Mouse (Mus musculus): ENCODE data around the gene Has3. TPM values are rescaled to one million over a fixed set of nuclear protein-coding genes. Genes with fewer than 3 reads are reported as not detected.

Gene Has3
- 0.25 and 0.26 TPM in 2 replicates for polyA plus RNA-seq (2016; fragmentation: Nextera tagmentation; extraction: Ambion mirVana)

- H3K27ac ChIP-seq, result peak within 1 kb of the TSS; percentile 80
- H3K9me3 ChIP-seq, result no peaks in the 10 kb centered on the region
- DNase-seq (ENCODE audit: extremely low spot score, low spot score), result no peak
- peak within 1 kb of the TSS; percentile 73 for H3K4me3 ChIP-seq
- under 1% methylated on average over 18 of the region's 18 CpGs for WGBS
- H3K27me3 ChIP-seq (ENCODE audit: poor library complexity, severe bottlenecking), result peaks cover 79% of the 10 kb centered on the region
- H3K4me1 ChIP-seq, result peaks cover 41% of the 10 kb centered on the region
- peaks cover 13% of the 10 kb centered on the region for H3K36me3 ChIP-seq (replicated peaks)
Measured at GRCm38 (mm10) chr8:106870051-106870450, at the start of gene Has3. TSS of gene Has3 (plus strand) at chr8:106870242.

DNA sequence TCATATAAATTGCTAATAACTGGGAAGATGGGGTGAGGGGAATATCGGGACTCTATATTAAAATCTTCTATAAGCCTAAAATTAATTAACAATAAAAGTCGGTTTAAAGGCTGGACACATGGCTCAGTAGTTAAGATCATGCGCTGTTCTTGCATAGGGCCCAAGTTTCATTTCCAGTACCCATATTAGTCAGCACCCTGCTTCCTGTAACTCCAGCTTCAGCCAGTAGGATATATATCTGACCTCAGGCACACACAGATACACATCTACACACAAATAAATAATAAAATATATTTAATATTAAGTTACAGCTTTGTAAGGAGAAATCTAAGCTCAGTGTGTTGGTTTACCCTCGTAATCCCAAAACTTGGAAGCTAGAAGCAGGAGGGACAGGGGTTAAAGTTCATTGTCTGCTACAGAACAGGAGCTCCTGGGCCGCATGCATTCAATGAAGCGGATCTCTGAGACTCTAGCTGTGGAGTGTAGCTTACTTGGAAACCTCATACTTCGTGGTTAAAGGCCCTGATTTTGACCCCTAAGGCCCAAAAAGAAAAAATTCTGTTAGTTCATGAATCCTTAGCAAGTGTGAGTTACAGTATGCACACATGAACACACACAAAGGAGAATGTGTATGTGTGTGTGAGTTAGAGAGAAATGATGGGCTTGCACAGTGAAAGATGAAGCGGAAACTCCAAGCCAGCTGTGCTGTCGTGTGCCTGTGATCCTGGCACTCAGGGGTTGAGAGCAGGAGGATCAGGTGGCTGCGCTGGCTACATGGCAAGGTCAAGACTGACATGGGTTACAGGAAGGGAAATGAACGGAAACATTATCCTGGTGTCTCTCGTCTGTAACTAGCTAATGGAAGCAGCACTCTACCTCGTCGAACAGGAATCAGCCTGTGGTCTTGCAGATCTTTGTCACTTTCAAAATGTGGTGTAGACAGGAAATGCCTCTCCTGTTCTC, 49.2 kb upstream of the Has3 start:
- no peak for DNase-seq (ENCODE audit: extremely low spot score, low spot score)
- no peaks in the 10 kb centered on the region for H3K27me3 ChIP-seq (ENCODE audit: poor library complexity, severe bottlenecking)
- peaks cover 17% of the 10 kb centered on the region for H3K36me3 ChIP-seq (replicated peaks)
- WGBS, result 87% methylated on average over 14 of the region's 14 CpGs
- no peak overlapping the region for H3K27ac ChIP-seq
- no peak overlapping the region for H3K4me3 ChIP-seq
- H3K4me1 ChIP-seq, result peaks cover 17% of the 10 kb centered on the region
- H3K9me3 ChIP-seq, result no peaks in the 10 kb centered on the region

- no peaks in the 10 kb centered on the region for H3K9me3 ChIP-seq
- H3K27ac ChIP-seq, result no peak overlapping the region
- no peak overlapping the region for H3K4me3 ChIP-seq
- no peak for DNase-seq (ENCODE audit: extremely low spot score, low spot score)
- peaks cover 5% of the 10 kb centered on the region; the same call in 1 of the 2 replicates for H3K36me3 ChIP-seq (replicated peaks)
- no peaks in the 10 kb centered on the region for H3K27me3 ChIP-seq (ENCODE audit: poor library complexity, severe bottlenecking)
- WGBS, result 87% methylated on average over 6 of the region's 6 CpGs
- no peaks in the 10 kb centered on the region for H3K4me1 ChIP-seq
Measured at GRCm38 (mm10) chr8:106828921-106829320, 41.1 kb upstream of the Has3 start.

- H3K27ac ChIP-seq, result no peak overlapping the region
- no peaks in the 10 kb centered on the region for H3K9me3 ChIP-seq
- no peaks in the 10 kb centered on the region for H3K27me3 ChIP-seq (ENCODE audit: poor library complexity, severe bottlenecking)
- DNase-seq (ENCODE audit: extremely low spot score, low spot score), result no peak
- H3K4me1 ChIP-seq, result no peaks in the 10 kb centered on the region
- peaks cover 5% of the 10 kb centered on the region; the same call in 1 of the 2 replicates for H3K36me3 ChIP-seq (replicated peaks)
- WGBS, result 92% methylated on average over 5 of the region's 5 CpGs
- no peak overlapping the region for H3K4me3 ChIP-seq
Measured at GRCm38 (mm10) chr8:106829526-106830045, 40.5 kb upstream of the Has3 start.

GRCm38 (mm10) chr8:106834899-106835298, 35.1 kb upstream of the Has3 start:
- no peak for DNase-seq (ENCODE audit: extremely low spot score, low spot score)
- Histone ChIP-seq H3K9me3 (no peaks in the 10 kb centered on the region), H3K27ac (no peak overlapping the region), H3K27me3 (ENCODE audit: poor library complexity, severe bottlenecking) (no peaks in the 10 kb centered on the region), H3K36me3 (replicated peaks) (peaks cover 5% of the 10 kb centered on the region; the same call in 1 of the 2 replicates), H3K4me3 (no peak overlapping the region), H3K4me1 (peaks cover 12% of the 10 kb centered on the region)
- WGBS, result 94% methylated on average over 1 of the region's 1 CpGs

GRCm38 (mm10) chr8:106836525-106836924, 33.5 kb upstream of the Has3 start:
- H3K27me3 ChIP-seq (ENCODE audit: poor library complexity, severe bottlenecking), result no peaks in the 10 kb centered on the region
- H3K27ac ChIP-seq, result no peak overlapping the region
- peaks cover 5% of the 10 kb centered on the region; the same call in 1 of the 2 replicates for H3K36me3 ChIP-seq (replicated peaks)
- WGBS, result 88% methylated on average over 6 of the region's 6 CpGs
- H3K4me1 ChIP-seq, result peaks cover 16% of the 10 kb centered on the region
- H3K9me3 ChIP-seq, result no peaks in the 10 kb centered on the region
- no peak overlapping the region for H3K4me3 ChIP-seq
- DNase-seq (ENCODE audit: extremely low spot score, low spot score), result no peak

DNA sequence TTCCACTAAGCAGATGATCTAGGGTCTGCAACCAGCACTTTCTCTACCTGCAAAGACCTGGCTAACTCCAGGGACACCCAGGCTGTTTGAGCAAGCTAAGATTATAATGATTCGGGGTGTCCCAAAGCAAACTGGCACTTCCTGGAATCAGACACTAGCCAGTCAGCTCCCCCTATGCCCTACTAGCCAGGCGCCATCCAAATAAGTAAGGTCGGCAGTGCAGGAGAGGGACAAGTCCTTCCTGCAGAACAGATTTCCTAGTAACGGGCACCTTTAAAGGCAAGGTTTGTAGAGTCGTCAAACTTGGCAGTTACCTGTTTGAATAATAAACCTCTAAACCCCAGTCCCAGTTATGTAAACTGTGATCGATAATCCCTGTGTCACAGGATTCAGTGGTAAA, 31.2 kb upstream of the Has3 start:
- 80% methylated on average over 6 of the region's 6 CpGs for WGBS
- H3K27me3 ChIP-seq (ENCODE audit: poor library complexity, severe bottlenecking), result no peaks in the 10 kb centered on the region
- H3K4me1 ChIP-seq, result peaks cover 16% of the 10 kb centered on the region
- DNase-seq (ENCODE audit: extremely low spot score, low spot score), result no peak
- H3K4me3 ChIP-seq, result no peak overlapping the region
- peaks cover 4% of the 10 kb centered on the region for H3K36me3 ChIP-seq (replicated peaks)
- no peaks in the 10 kb centered on the region for H3K9me3 ChIP-seq
- no peak overlapping the region for H3K27ac ChIP-seq

- peaks cover 6% of the 10 kb centered on the region for H3K36me3 ChIP-seq (replicated peaks)
- DNase-seq (ENCODE audit: extremely low spot score, low spot score), result no peak
- no peaks in the 10 kb centered on the region for H3K9me3 ChIP-seq
- H3K27me3 ChIP-seq (ENCODE audit: poor library complexity, severe bottlenecking), result no peaks in the 10 kb centered on the region
- peaks cover 16% of the 10 kb centered on the region for H3K4me1 ChIP-seq
- H3K4me3 ChIP-seq, result no peak overlapping the region
- H3K27ac ChIP-seq, result peak overlapping the region; percentile 66
- WGBS, result 42% methylated on average over 11 of the region's 11 CpGs
Measured at GRCm38 (mm10) chr8:106839209-106840001, 30.6 kb upstream of the Has3 start.

DNA sequence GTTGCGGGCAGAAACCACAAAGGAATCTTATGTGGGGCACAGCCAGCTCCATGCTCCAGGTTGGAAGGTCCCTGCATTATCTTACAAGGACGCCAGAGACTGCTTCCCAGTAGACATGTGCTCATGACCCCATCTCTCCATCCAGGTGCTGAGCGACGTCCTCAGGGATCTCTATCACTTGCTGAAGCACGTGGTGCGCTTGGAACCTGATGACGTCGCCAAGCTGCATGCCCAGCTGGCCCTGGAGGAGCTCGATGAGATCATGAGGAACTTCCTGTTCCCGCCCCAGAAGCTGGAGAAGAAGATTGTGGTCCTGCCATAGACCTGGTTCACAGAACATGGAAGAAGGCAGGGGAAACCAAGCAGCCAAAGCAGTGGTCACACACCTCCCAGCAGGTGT, 20.0 kb upstream of the Has3 start:
- H3K27me3 ChIP-seq (ENCODE audit: poor library complexity, severe bottlenecking), result no peaks in the 10 kb centered on the region
- no peak overlapping the region for H3K4me3 ChIP-seq
- no peak overlapping the region for H3K27ac ChIP-seq
- peaks cover 20% of the 10 kb centered on the region for H3K36me3 ChIP-seq (replicated peaks)
- H3K9me3 ChIP-seq, result no peaks in the 10 kb centered on the region
- H3K4me1 ChIP-seq, result peaks cover 17% of the 10 kb centered on the region
- WGBS, result 91% methylated on average over 10 of the region's 10 CpGs
- no peak for DNase-seq (ENCODE audit: extremely low spot score, low spot score)

DNA sequence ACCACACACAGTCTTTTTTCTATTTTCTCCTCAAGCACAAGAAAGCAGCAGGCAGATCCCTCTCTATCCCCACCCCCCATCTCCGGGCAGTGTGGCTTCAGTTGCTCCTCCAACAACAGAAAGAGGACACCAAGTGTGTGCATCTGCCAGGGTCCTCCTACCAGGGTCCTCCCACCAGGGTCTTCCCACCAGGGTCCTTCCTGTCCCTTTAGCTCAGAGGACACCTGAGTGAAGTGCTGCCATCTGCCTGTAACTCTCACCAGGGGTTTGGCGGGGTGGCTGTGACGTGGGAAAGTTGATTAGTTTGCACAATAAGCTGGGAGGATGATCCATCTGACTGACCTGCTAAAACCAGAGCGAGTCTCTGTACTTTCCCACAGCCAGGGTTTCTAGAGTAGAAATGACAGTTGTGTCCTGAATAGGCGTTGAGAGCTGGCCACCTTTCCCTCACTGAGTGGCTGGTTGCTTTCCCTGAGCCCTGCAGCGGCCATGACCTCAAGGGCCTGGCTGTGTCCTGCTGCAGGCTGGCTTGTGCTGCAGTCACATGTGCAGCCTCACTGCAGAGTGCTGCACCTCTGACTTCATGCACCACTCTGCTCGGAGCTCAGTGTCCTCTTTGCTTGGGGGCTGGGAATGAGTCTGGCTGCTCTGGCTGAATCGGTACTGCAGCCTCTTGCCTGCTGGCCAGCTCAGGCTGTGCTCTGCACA, 15.4 kb upstream of the Has3 start:
- Histone ChIP-seq H3K36me3 (replicated peaks) (peaks cover 20% of the 10 kb centered on the region), H3K27ac (no peak overlapping the region), H3K4me3 (no peak overlapping the region), H3K27me3 (ENCODE audit: poor library complexity, severe bottlenecking) (no peaks in the 10 kb centered on the region), H3K9me3 (no peaks in the 10 kb centered on the region), H3K4me1 (peaks cover 12% of the 10 kb centered on the region)
- DNase-seq (ENCODE audit: extremely low spot score, low spot score), result no peak
- 56% methylated on average over 8 of the region's 8 CpGs for WGBS

DNA sequence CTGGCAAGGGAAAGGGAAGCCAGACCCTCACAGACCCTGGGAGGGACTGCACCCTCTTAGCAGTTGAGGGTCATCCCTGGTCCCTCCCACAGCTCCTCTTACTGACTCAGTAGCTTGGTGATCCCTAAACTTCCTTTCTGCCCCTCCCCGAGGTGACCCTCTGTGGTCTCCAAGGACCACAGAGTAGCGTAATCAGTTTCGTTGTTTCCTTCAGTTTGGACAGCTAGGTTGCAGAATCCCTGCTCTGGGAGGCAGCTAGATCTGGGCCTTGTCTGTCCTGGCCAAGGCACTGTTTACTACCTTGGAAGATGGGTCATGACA, 14.8 kb upstream of the Has3 start:
- Histone ChIP-seq H3K4me3 (no peak overlapping the region), H3K27ac (no peak overlapping the region), H3K36me3 (replicated peaks) (peaks cover 17% of the 10 kb centered on the region), H3K27me3 (ENCODE audit: poor library complexity, severe bottlenecking) (no peaks in the 10 kb centered on the region), H3K4me1 (peaks cover 12% of the 10 kb centered on the region), H3K9me3 (no peaks in the 10 kb centered on the region)
- no peak for DNase-seq (ENCODE audit: extremely low spot score, low spot score)
- WGBS, result 85% methylated on average over 3 of the region's 3 CpGs

GRCm38 (mm10) chr8:106862845-106863244, 7.2 kb upstream of the Has3 start:
- H3K9me3 ChIP-seq, result no peaks in the 10 kb centered on the region
- no peak for DNase-seq (ENCODE audit: extremely low spot score, low spot score)
- WGBS, result 92% methylated on average over 10 of the region's 10 CpGs

More at GRCm38 (mm10) chr8:106862845-106863244, 7.2 kb upstream of the Has3 start:
- H3K27ac ChIP-seq, result no peak overlapping the region
- H3K4me1 ChIP-seq, result no peaks in the 10 kb centered on the region
- H3K4me3 ChIP-seq, result no peak overlapping the region
- peaks cover 10% of the 10 kb centered on the region for H3K27me3 ChIP-seq (ENCODE audit: poor library complexity, severe bottlenecking)
- no peaks in the 10 kb centered on the region for H3K36me3 ChIP-seq (replicated peaks)
